Mouse (Mus musculus): ENCODE data around the gene Idua.

DNA sequence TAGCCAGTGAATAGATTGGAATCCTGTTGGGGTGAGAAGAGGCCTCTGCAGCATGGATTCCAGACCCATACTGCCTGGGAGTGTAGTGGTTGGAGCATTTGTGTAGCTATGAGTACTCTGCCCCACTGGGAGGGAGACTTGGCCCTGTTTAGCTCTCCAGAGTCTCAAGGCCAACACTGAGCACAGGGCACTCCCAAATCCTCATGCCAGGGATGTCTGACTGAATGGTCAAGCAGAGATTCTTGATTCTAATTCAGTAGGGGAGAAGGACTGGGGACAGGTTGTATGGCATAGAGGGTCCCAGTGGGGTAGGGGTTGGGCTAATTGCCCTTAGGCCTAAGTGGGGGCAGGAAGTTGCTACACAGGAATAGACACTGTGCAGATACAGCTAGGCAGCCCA is 53.6 kb downstream of the Idua start:
- no peak for TF ChIP-seq POLR2A (IDR thresholded peaks at IDR 0.05; ENCODE audit: insufficient read length, low read depth)
- no peak for TF ChIP-seq MAX (IDR thresholded peaks at IDR 0.05; ENCODE audit: low read depth)
- no peak for TF ChIP-seq CEBPB (IDR thresholded peaks at IDR 0.05; ENCODE audit: insufficient read depth, poor library complexity, severe bottlenecking)
- no peak for TF ChIP-seq E2F4 (IDR thresholded peaks at IDR 0.05; ENCODE audit: insufficient read depth)
- TF ChIP-seq POLR2AphosphoS2 (IDR thresholded peaks at IDR 0.05; ENCODE audit: insufficient read length, low read depth): no peak
- TF ChIP-seq MYOD1 (IDR thresholded peaks at IDR 0.05; ENCODE audit: control insufficient read depth in 1 of 3, insufficient read length in 2 of 3, low read depth in 2 of 3): no peak
- TF ChIP-seq MYOG (IDR thresholded peaks at IDR 0.05; ENCODE audit: control insufficient read depth in 1 of 3, insufficient read depth in 1 of 3, insufficient read length in 2 of 3, low read depth in 2 of 3): no peak
- no peak for TF ChIP-seq USF1 (IDR thresholded peaks at IDR 0.05; ENCODE audit: low read depth)
- TF ChIP-seq TCF12 (IDR thresholded peaks at IDR 0.05; ENCODE audit: insufficient read depth, poor library complexity, severe bottlenecking): no peak
- no peak for TF ChIP-seq REST (IDR thresholded peaks at IDR 0.05; ENCODE audit: insufficient read depth, insufficient read length)
- no peak for TF ChIP-seq TCF3 (IDR thresholded peaks at IDR 0.05; ENCODE audit: insufficient read length, low read depth)

All from myocyte (in vitro differentiated cells).